Mouse (Mus musculus): ENCODE measurements around the gene Stx1a.

Gene Stx1a

GRCm38 (mm10) chr5:135042105-135042788 lies 19.0 kb downstream of the Stx1a start:
- ChIA-PET POLR2A (interaction anchor here (0.6 to 3.8 kb wide), 50 partner anchors 8 to 402 kb away, joined by 3 to 54 read pairs (median 4); partner anchors contain the start of genes Abhd11 (in 3 of the 4), Stx1a (in 3 of the 4), Bud23 (in 2 of the 4) and Cldn3 (in 2 of the 4)), CTCF (interaction anchor here (0.6 to 2.5 kb wide), 26 partner anchors 9 to 355 kb away, joined by 3 to 24 read pairs (median 4); partner anchors contain the start of genes Abhd11 (in 1 of the 4), Limk1 (in 1 of the 4) and Vps37d (in 1 of the 4))

- ChIA-PET CTCF (interaction anchor here in 2 of 4 experiments (0.7 to 2.1 kb wide), 2 partner anchors 10 to 137 kb away, joined by 6 to 7 read pairs; no protein-coding TSS in a partner anchor), POLR2A (interaction anchor here in 1 of 4 experiments (0.9 kb wide), 1 partner anchor 28 kb away, joined by 4 read pairs; no protein-coding TSS in a partner anchor)
These were observed 21.3 kb downstream of the Stx1a start for GRCm38 (mm10) chr5:135044575-135044974.

- POLR2A ChIA-PET = interaction anchor here in 3 of 4 experiments (0.6 to 3.1 kb wide), 13 partner anchors 9 to 141 kb away, joined by 3 to 17 read pairs (median 4); partner anchors contain the start of genes Abhd11 (in 2 of the 3), Cldn3 (in 1 of the 3), Mlxipl (in 1 of the 3) and Stx1a (in 1 of the 3)
- CTCF ChIA-PET = interaction anchor here in 2 of 4 experiments (1.4 to 3.8 kb wide), 3 partner anchors 13 to 141 kb away, joined by 4 to 9 read pairs (median 5); no protein-coding TSS in a partner anchor
These were observed 25.3 kb downstream of the Stx1a start for GRCm38 (mm10) chr5:135048539-135048938.

GRCm38 (mm10) chr5:135049268-135049667 lies 26.0 kb downstream of the Stx1a start:
- ChIA-PET POLR2A (interaction anchor here in 3 of 4 experiments (0.6 to 4.6 kb wide), 16 partner anchors 8 to 216 kb away, joined by 3 to 22 read pairs (median 4); partner anchors contain the start of genes Abhd11 (in 2 of the 3), Cldn3 (in 1 of the 3) and Stx1a (in 1 of the 3)), CTCF (interaction anchor here in 2 of 4 experiments (1.4 to 3.8 kb wide), 5 partner anchors 14 to 142 kb away, joined by 4 to 9 read pairs (median 5); no protein-coding TSS in a partner anchor)

GRCm38 (mm10) chr5:135053356-135053755 lies 30.1 kb downstream of the Stx1a start:
- CTCF ChIA-PET = interaction anchor here in 1 of 4 experiments (0.9 kb wide), 1 partner anchor 11 kb away, joined by 3 read pairs; no protein-coding TSS in a partner anchor
- POLR2A ChIA-PET = interaction anchor here in 3 of 4 experiments (0.8 to 4.6 kb wide), 9 partner anchors 9 to 146 kb away, joined by 3 to 22 read pairs (median 4); partner anchors contain the start of gene Abhd11 (in 1 of the 3)

- ChIA-PET CTCF (interaction anchor here in 3 of 4 experiments (0.6 to 1.7 kb wide), 9 partner anchors 9 to 258 kb away, joined by 3 to 8 read pairs (median 4); no protein-coding TSS in a partner anchor), POLR2A (interaction anchor here in 3 of 4 experiments (0.5 to 3.0 kb wide), 17 partner anchors 9 to 463 kb away, joined by 3 to 14 read pairs (median 3); partner anchors contain the start of genes Abhd11 (in 2 of the 3), Vps37d (in 2 of the 3), Stx1a (in 1 of the 3) and Tbl2 (in 1 of the 3))
These were observed 40.5 kb downstream of the Stx1a start, which contains the start of gene Dnajc30 for GRCm38 (mm10) chr5:135063629-135064381. Gene Dnajc30, plus strand, starts transcription at chr5:135064202.

- POLR2A ChIA-PET = interaction anchor here in 3 of 4 experiments (0.6 to 3.0 kb wide), 13 partner anchors 9 to 1067 kb away, joined by 3 to 14 read pairs (median 4); partner anchors contain the start of genes Abhd11 (in 2 of the 3), Vps37d (in 2 of the 3), Stx1a (in 1 of the 3) and Tbl2 (in 1 of the 3)
- CTCF ChIA-PET = interaction anchor here in 3 of 4 experiments (0.7 to 1.7 kb wide), 4 partner anchors 8 to 49 kb away, joined by 3 to 5 read pairs (median 4); no protein-coding TSS in a partner anchor
These were observed 41.1 kb downstream of the Stx1a start for GRCm38 (mm10) chr5:135064382-135064766.

- ChIA-PET CTCF (interaction anchor here in 2 of 4 experiments (1.7 kb wide), 2 partner anchors 49 kb away, joined by 5 read pairs; no protein-coding TSS in a partner anchor), POLR2A (interaction anchor here in 3 of 4 experiments (0.6 to 3.0 kb wide), 11 partner anchors 8 to 1066 kb away, joined by 3 to 14 read pairs (median 5); partner anchors contain the start of genes Abhd11 (in 2 of the 3) and Vps37d (in 1 of the 3))
These were observed 41.7 kb downstream of the Stx1a start, which contains the start of gene Bud23 for GRCm38 (mm10) chr5:135064909-135065446. Gene Bud23, minus strand, starts transcription at chr5:135064959.

GRCm38 (mm10) chr5:135066008-135066407 lies 42.7 kb downstream of the Stx1a start:
- POLR2A ChIA-PET = interaction anchor here in 2 of 4 experiments (0.7 to 3.0 kb wide), 2 partner anchors 24 to 50 kb away, joined by 5 to 10 read pairs; no protein-coding TSS in a partner anchor
- CTCF ChIA-PET = interaction anchor here in 1 of 4 experiments (1.0 kb wide), 1 partner anchor 13 kb away, joined by 5 read pairs; the partner anchor contains the start of gene Vps37d

GRCm38 (mm10) chr5:135070448-135070847 lies 47.2 kb downstream of the Stx1a start:
- ChIA-PET CTCF (interaction anchor here in 1 of 4 experiments (1.0 kb wide), 1 partner anchor 55 kb away, joined by 3 read pairs; no protein-coding TSS in a partner anchor), POLR2A (interaction anchor here in 2 of 4 experiments (0.6 to 0.7 kb wide), 2 partner anchors 28 to 48 kb away, joined by 3 read pairs; no protein-coding TSS in a partner anchor)

- POLR2A ChIA-PET = interaction anchor here in 2 of 4 experiments (1.4 to 1.9 kb wide), 2 partner anchors 62 to 63 kb away, joined by 3 to 6 read pairs; partner anchors contain the start of gene Abhd11 (in 1 of the 2)
- CTCF ChIA-PET = interaction anchor here in 2 of 4 experiments (1.0 to 1.3 kb wide), 2 partner anchors 57 to 106 kb away, joined by 3 to 4 read pairs; no protein-coding TSS in a partner anchor
These were observed 48.8 kb downstream of the Stx1a start for GRCm38 (mm10) chr5:135072061-135072460.

- ChIA-PET POLR2A (interaction anchor here in 3 of 4 experiments (0.6 to 3.7 kb wide), 10 partner anchors 8 to 202 kb away, joined by 3 to 14 read pairs (median 4); partner anchors contain the start of genes Abhd11 (in 2 of the 3), Bud23 (in 1 of the 3), Cldn3 (in 1 of the 3) and Dnajc30 (in 1 of the 3)), CTCF (interaction anchor here in 3 of 4 experiments (0.6 to 1.9 kb wide), 6 partner anchors 9 to 495 kb away, joined by 3 to 13 read pairs (median 4); partner anchors contain the start of gene Dnajc30 (in 1 of the 3))
These were observed 49.4 kb downstream of the Stx1a start for GRCm38 (mm10) chr5:135072720-135073119.

GRCm38 (mm10) chr5:135073349-135074150 lies 50.3 kb downstream of the Stx1a start:
- ChIA-PET CTCF (interaction anchor here in 2 of 4 experiments (0.6 to 1.9 kb wide), 3 partner anchors 58 to 495 kb away, joined by 3 to 13 read pairs (median 4); no protein-coding TSS in a partner anchor), POLR2A (interaction anchor here in 3 of 4 experiments (0.6 to 3.7 kb wide), 14 partner anchors 9 to 584 kb away, joined by 3 to 14 read pairs (median 4); partner anchors contain the start of genes Abhd11 (in 2 of the 3), Bud23 (in 1 of the 3), Cldn3 (in 1 of the 3) and Dnajc30 (in 1 of the 3))

- ChIA-PET POLR2A (interaction anchor here in 3 of 4 experiments (0.7 to 3.7 kb wide), 9 partner anchors 11 to 156 kb away, joined by 3 to 14 read pairs (median 4); partner anchors contain the start of genes Dnajc30 (in 2 of the 3), Abhd11 (in 1 of the 3), Bud23 (in 1 of the 3) and Cldn4 (in 1 of the 3)), CTCF (interaction anchor here (0.6 to 5.5 kb wide), 6 partner anchors 14 to 143 kb away, joined by 3 to 40 read pairs (median 4); partner anchors contain the start of gene Mettl27 (in 1 of the 4))
These were observed 52.4 kb downstream of the Stx1a start for GRCm38 (mm10) chr5:135075655-135076054.

- ChIA-PET CTCF (interaction anchor here in 3 of 4 experiments (0.6 to 5.5 kb wide), 7 partner anchors 34 to 169 kb away, joined by 3 to 40 read pairs (median 13); partner anchors contain the start of genes Stx1a (in 1 of the 3) and Tmem270 (in 1 of the 3)), POLR2A (interaction anchor here in 3 of 4 experiments (0.6 to 2.3 kb wide), 8 partner anchors 12 to 387 kb away, joined by 3 to 7 read pairs (median 4); partner anchors contain the start of genes Bud23 (in 2 of the 3) and Dnajc30 (in 1 of the 3))
These were observed 53.1 kb downstream of the Stx1a start for GRCm38 (mm10) chr5:135076368-135076767.

Measured in embryonic stem cell, embryonic (primary cell).